Comparison of ENCODE assay signal across 8 mouse cellular contexts in genomic region chrX:73593212-73593611, GRCm38 (mm10). TPM values are rescaled to one million over a fixed set of nuclear protein-coding genes. Genes with fewer than 3 reads are reported as not detected.
DNase-seq lines count a peak whose midpoint lies in the region; ATAC-seq and TF ChIP-seq lines count a peak whose summit lies in the region.

No protein-coding gene starts in this region.

- H3K36me3 ChIP-seq in kidney, postnatal 0 days (ENCODE audit: insufficient read depth, low read length): no peaks in the 10 kb centered on the region
- H3K36me3 ChIP-seq in neural tube, embryonic 15.5 days: no peaks in the 10 kb centered on the region

- TF ChIP-seq CTCF in kidney, postnatal 0 days (IDR thresholded peaks at IDR 0.05; ENCODE audit: low read depth): peak; percentile 65

- peak; percentile 69 for ATAC-seq in kidney, postnatal 0 days (replicated peaks; ENCODE audit: low FRiP score, low read depth)
- ATAC-seq in megakaryocyte progenitor cell, adult 5-6 weeks (replicated peaks; ENCODE audit: poor library complexity): peak; percentile 100
- no peak for ATAC-seq in neural tube, embryonic 15.5 days (ENCODE audit: low FRiP score)

- intact Hi-C loops in left cerebral cortex, postnatal 14 days (cut with DNase I): loop anchor here (5.0 kb wide), 1 partner anchor 64 kb away; no protein-coding TSS in a partner anchor

- H3K9me3 ChIP-seq in kidney, postnatal 0 days (replicated peaks; ENCODE audit: low read length): no peaks in the 10 kb centered on the region
- H3K9me3 ChIP-seq in neural tube, embryonic 15.5 days (replicated peaks): no peaks in the 10 kb centered on the region

- peak; percentile 32 to 36 for DNase-seq in cerebellum, postnatal 10 days
- DNase-seq in cerebellum, postnatal 4 days (ENCODE audit: low spot score in 2 of 2): no peak
- peak; percentile 27 for DNase-seq in urinary bladder, postnatal 14 days (ENCODE audit: low spot score)
- DNase-seq in urinary bladder, adult 18-20 months (ENCODE audit: low spot score in 2 of 2): no peak
- DNase-seq in kidney, postnatal 0 days (ENCODE audit: low spot score): peak; percentile 24
- DNase-seq in left cerebral cortex, postnatal 14 days (ENCODE audit: low spot score in 2 of 2): no peak

- H3K4me3 ChIP-seq in kidney, postnatal 0 days (replicated peaks; ENCODE audit: low read depth, low read length): no peak overlapping the region
- no peak overlapping the region for H3K4me3 ChIP-seq in neural tube, embryonic 15.5 days (replicated peaks)

- H3K4me1 ChIP-seq in kidney, postnatal 0 days (replicated peaks; ENCODE audit: insufficient read depth, low read length): no peaks in the 10 kb centered on the region
- no peaks in the 10 kb centered on the region for H3K4me1 ChIP-seq in neural tube, embryonic 15.5 days

- H3K4me2 ChIP-seq in kidney, postnatal 0 days (ENCODE audit: low read length): no peak overlapping the region
- H3K4me2 ChIP-seq in neural tube, embryonic 15.5 days: no peak overlapping the region

- no peaks in the 10 kb centered on the region for H3K27me3 ChIP-seq in kidney, postnatal 0 days (ENCODE audit: insufficient read depth, low read length)
- no peaks in the 10 kb centered on the region for H3K27me3 ChIP-seq in neural tube, embryonic 15.5 days (replicated peaks)

- WGBS in kidney, postnatal 0 days: 33% methylated on average over 6 of the region's 6 CpGs
- WGBS in neural tube, embryonic 15.5 days: 33% methylated on average over 6 of the region's 6 CpGs

- no peak overlapping the region for H3K9ac ChIP-seq in kidney, postnatal 0 days (ENCODE audit: low read depth, low read length)
- H3K9ac ChIP-seq in neural tube, embryonic 15.5 days (replicated peaks): no peak overlapping the region

- H3K27ac ChIP-seq in kidney, postnatal 0 days: no peak overlapping the region
- no peak overlapping the region for H3K27ac ChIP-seq in neural tube, embryonic 15.5 days (replicated peaks)

RNA-seq across cellular contexts. Expression of gene Dusp9, which starts 46.0 kb away (rescaled TPM):
- polyA plus RNA-seq in kidney, postnatal 0 days (2015; fragmentation: Nextera tagmentation; extraction: Ambion mirVana): 23.5 and 25.0 TPM in 2 replicates
- total RNA-seq in megakaryocyte progenitor cell, adult 5-6 weeks (2015): 0.22 and 0.67 TPM in 2 replicates
- total RNA-seq in megakaryocyte progenitor cell, adult 5-6 weeks (2017): 0.44 and 0.67 TPM in 2 replicates
- 1.0 and 1.8 TPM in 2 replicates for polyA plus RNA-seq in neural tube, embryonic 15.5 days (2015; fragmentation: Nextera tagmentation; extraction: Ambion mirVana)
- under 1 TPM; 0.79 to 0.82 TPM for total RNA-seq in left cerebral cortex, postnatal 14 days (2021)

Comparison
In these comparisons a context has a peak if more than half of its experiments do, and no peak if none do; other contexts are left out.
1. DNase-seq: peak in cerebellum, postnatal 10 days (2 of 2), urinary bladder, postnatal 14 days (single experiment) and kidney, postnatal 0 days (single experiment); none in cerebellum, postnatal 4 days (0 of 2), urinary bladder, adult 18-20 months (0 of 2) and left cerebral cortex, postnatal 14 days (0 of 2).